Mouse (Mus musculus) embryonic fibroblast, embryonic 13.5 days (primary cell): ENCODE data around the gene Gm20509.

Experiments used
- CTCF ChIP-seq: IDR thresholded peaks from 2 replicates; pipeline ENCODE4 v1.5.1; 2011; ENCODE audit warnings: mild to moderate bottlenecking, control low read depth, low read length, moderate library complexity, borderline replicate concordance; ENCODE audit not compliant: insufficient read depth
- POLR2A ChIP-seq: IDR thresholded peaks from 2 replicates; pipeline ENCODE4 v1.6.1; 2011; ENCODE audit warnings: low read depth, mild to moderate bottlenecking, control low read depth, low read length, moderate library complexity

DNA sequence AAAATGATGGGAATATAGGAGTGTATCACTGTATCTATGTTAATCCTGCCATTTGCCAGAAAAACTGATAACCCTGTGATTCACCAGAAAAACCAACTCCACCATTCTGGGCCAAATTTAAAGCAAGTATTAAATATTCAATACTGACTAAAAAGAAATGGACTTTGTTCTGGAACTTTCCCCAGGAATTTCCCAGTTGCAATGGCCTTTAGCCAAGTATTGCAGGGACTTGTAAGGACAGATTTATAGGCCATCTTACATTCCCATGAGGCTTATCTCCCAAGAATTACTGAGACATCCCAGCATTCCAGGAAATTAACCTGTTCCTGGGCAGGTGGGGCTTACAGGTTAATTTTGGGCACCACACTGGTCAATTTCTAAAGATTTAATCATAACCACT, 3.5 kb downstream of the Gm20509 start:
- TF ChIP-seq POLR2A (no peak), CTCF (no peak)
